Mouse (Mus musculus) c-Kit-positive CD71-negative TER-119-negative erythroid progenitor cells, embryonic 14.5 days (primary cell): Measurements from ENCODE around the gene Cop1.
A peak's percentile ranks its signal among the peaks of the same experiment; 100 is the strongest.

Source experiments
- DNase-seq: peaks from one replicate; pipeline ENCODE4 v3.0.0-alpha.2; 2013; ENCODE audit warnings: low read depth

Gene Cop1

GRCm38 (mm10) chr1:159290219-159290618 is 58.1 kb downstream of the Cop1 start:
- no peak for DNase-seq

GRCm38 (mm10) chr1:159290859-159291258 is 58.7 kb downstream of the Cop1 start:
- no peak for DNase-seq

GRCm38 (mm10) chr1:159301418-159302082 is 69.4 kb downstream of the Cop1 start:
- DNase-seq = no peak

DNA sequence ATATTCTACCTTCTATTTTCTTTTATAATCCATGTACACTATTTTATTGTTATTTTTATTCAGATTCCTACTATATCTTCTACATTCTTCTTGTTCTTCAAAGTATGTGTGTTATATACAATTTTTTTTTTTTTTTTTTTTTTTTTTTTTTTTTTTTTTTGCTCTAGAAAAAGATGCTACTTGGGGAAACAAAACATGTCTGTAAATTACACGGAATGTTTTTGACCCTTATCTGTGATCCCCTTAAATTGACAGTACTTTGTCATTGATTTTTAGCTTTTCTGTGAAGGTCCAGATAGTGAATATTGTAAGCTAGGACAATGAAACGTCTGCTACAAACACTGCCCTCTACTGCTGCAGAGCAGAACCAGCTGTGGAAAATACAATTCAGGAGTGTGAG is 81.5 kb downstream of the Cop1 start:
- no peak for DNase-seq

- DNase-seq = no peak
These were observed 90.5 kb downstream of the Cop1 start for GRCm38 (mm10) chr1:159322586-159322985.

GRCm38 (mm10) chr1:159331008-159331407 is 98.9 kb downstream of the Cop1 start:
- no peak for DNase-seq

GRCm38 (mm10) chr1:159334157-159334556 is 102.0 kb downstream of the Cop1 start:
- peak; percentile 5 for DNase-seq

- no peak for DNase-seq
These were observed 110.2 kb downstream of the Cop1 start for GRCm38 (mm10) chr1:159342355-159342754.

DNA sequence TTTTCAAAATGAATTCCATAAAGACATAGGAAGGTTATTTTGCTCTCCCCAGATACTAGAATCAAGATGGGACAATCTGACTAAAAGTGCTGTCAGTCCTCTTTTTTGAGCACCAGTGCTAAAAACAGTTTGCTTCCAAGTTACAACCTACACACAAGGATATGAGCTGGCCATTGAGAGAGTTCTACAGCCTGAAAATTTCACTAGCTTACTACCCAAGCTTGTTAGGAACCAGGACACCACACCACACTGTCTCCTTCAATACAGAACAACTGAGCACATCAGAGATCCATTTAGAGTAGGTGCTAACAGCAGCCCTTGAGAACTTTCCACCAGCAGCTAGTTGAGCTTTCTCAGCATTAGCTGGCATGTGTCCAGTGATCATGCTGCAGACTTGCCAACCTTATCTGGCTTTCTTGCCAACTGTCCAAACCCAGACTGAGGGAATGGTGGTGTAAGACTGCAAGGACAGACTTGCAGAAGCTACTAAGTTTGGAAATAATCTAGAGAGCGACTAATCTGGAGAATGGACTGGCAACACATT is 123.0 kb downstream of the Cop1 start:
- no peak for DNase-seq

GRCm38 (mm10) chr1:159358713-159359112 is 126.6 kb downstream of the Cop1 start:
- no peak for DNase-seq

DNA sequence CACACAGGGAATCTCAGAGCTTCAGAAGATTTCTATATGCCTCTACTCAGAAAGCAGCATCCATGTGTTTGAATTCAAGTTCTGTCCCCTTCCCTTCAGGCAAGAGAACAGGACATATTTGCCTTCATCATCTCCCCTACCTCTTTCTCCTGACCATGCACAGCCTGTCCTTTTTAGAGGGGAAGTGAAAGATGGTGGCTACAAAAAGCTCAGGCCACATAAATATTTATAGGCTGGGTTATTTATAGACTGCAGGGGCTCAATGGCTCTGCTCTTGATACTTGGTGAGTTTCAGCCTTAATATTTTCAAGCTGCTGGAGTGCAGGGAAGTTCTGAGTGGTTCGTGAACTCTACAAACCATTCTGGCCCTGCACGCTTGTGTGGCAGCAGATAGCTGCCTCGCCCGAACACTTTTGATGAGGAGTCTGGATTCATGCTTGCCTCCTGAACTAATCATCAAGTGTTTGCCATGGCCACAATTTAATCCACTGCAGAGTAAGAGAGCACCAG is 139.8 kb downstream of the Cop1 start:
- DNase-seq = no peak

GRCm38 (mm10) chr1:159382218-159382617 is 150.1 kb downstream of the Cop1 start:
- DNase-seq = no peak

- DNase-seq = no peak
These were observed 150.8 kb downstream of the Cop1 start for GRCm38 (mm10) chr1:159382916-159383315.

DNA sequence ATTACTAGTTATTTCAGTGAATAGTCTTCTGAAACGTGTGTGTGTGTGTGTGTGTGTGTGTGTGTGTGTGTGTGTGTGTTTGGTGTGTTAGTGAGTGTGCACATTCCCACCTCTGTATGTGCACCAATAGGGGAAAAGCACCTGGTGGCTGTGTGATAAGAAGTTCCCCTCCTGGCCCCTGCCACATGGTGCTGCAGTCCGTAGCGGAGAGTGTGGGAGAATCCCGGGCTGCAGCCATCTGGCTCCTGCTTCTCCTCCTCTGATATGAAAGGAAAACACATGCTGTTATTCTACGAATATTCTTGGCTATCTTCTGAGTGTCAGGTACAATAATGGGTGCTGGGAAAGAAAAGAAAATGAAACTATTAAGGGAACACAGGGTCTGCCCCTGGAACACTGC is 154.3 kb downstream of the Cop1 start:
- DNase-seq = no peak

DNA sequence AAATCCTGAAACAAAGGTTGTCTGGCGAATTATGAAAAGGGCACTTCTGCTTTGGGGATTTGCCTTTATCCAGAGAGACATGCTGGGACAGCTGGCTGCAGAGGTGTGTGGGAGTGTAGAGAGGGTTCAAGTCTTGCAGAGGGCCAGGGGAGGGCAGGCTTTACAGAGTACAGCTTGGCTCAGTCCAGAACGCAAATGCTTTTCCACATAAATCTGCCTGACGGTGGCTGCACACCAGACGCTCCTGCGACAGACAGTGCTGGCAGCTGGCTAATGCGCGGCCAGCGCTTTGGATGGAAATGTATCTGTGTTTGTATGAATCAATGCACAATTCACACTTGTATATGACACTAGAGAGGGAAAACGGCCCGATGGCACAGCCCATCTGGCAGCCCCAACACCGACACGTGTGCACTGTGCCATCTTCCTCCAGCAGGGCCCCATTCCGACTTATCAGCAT is 156.5 kb downstream of the Cop1 start:
- no peak for DNase-seq

DNA sequence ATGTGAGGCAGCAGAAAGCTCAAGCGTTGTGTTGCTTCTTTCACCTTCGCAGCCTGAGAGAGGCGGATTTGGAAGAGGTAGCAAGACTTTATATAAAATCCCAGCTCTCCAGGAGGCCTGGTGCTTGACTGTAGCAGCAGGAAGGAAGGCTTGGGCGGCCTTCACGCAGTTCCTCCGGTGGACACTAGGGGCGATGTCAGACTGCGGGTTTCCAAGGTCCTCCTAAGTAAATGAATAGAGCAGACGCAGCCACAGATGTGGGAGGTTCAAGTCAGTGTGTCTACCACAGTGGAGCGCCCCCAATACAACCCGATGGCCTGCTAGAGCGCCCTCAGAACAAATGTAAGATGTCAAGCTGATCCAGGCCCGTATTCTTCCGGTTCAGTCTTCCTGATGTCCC is 157.9 kb downstream of the Cop1 start:
- peak; percentile 39 for DNase-seq

GRCm38 (mm10) chr1:159392667-159393066 is 160.5 kb downstream of the Cop1 start:
- no peak for DNase-seq

GRCm38 (mm10) chr1:159393070-159393699 is 161.1 kb downstream of the Cop1 start:
- DNase-seq = no peak

DNA sequence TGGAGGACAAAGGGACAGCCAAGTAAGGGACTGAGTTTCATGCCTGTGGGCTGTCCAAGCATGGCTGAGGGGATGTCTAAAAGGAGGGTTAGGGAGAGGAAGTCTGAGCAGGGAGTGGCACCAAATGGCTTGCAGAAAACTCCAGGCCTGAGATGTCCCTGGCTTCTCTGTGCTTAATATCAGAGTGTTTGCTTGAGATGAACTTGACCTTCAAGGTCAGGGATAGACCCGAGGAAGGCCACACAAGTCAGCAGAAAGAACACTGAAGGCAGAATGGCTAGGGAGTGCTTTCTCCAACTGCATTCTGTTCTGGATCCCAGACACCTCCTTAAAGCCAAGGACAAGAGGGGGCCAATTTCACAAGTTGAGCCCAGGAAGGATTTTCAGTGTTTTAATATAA is 161.8 kb downstream of the Cop1 start:
- no peak for DNase-seq

DNA sequence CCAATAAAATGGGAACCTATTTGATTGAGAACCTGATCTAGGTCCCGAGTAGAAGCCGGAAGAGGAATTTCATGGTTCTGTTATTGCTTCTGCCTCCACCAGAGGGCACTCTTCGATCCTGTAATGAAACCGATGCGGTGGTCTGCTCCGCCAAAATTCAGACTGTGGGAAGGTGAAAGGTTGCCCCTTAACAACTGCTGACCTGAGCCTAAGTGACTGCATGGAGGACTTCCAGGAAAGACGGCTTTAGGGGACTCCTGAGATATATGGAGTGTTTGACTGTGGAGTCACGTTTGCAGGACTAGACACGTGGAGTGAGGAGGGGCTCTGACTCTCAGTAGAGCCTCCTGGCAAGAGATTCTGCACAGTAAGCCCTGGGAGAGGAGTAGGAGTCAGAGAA is 164.4 kb downstream of the Cop1 start:
- peak; percentile 32 for DNase-seq
